Mouse (Mus musculus) liver (tissue): Measurements from ENCODE around the gene Galns.

Source experiments
- DNase-seq: peaks from one replicate; pipeline ENCODE4 v3.0.0-alpha.2; 2020; ENCODE audit warnings: mixed read lengths

Gene Galns

GRCm38 (mm10) chr8:122531312-122531711 lies 80.0 kb downstream of the Galns start:
- DNase-seq, result no peak

DNA sequence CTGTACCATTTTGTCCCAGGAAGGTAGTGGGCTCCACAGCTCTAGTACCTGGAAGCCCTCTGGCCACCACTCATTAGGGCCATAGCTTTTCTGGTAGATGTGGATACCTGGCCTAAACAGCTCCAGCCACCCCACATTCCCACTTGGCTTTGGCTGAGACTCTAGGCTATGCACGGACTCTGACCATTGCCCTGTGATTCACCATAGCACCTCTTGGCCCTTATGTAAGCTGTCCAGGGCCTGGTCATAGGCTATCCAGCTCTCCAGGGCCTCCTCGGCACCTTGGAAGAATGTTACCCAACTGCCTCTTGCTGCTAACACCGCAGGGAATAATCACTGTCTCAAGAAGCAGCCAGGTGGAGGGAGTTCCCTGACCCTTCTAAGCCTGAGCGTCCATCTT lies 82.1 kb downstream of the Galns start:
- no peak for DNase-seq
